Mouse (Mus musculus) spleen, postnatal 4 days (tissue): ENCODE measurements around the gene Bola2.
"Not testable (repeated sequence)": the region's sequence is repeated elsewhere in the genome, so short reads cannot be mapped to it uniquely, and the experiment has no call there.

Experiments
- DNase-seq, 2 experiments: peaks; one replicate each; pipeline ENCODE4 v3.0.0; 2022; ENCODE audit warnings: low spot score in 2 of 2

Gene Bola2

DNA sequence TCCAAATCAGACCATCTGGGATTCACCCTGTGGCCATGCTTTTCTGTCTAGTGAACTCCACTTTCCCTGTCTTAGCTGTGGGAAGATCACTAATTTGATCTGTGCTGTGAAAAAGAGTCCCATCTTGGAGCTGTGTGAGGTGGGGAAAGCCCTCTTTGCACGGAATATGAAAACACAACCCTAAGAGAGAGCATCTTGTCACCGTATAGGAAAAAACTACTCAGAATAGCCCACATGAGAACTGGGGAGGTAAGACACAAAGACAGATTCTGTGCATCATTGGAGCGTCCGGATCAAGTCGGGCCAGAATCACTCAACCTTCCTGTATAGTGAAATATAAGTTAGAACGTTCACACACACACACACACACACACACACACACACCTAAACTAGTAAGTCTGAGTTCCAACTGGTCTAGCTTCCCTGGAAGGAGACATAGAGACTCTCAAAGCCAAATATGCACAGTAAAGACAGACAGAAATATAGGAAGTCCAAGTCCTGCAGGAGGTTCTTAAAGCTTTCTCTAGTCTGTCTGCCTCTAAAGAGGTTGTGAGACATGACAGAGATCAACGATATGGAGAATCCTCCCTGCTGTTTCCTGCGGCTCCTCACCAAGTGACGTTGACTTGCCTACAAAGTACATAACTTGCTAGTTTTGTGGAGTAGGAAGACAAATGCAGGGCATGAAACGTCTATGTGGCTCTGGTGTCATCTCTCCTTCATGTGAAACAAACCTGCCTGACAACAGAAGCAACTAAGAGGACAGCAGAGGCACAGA is 13.2 kb downstream of the Bola2 start:
- no peak for DNase-seq

DNA sequence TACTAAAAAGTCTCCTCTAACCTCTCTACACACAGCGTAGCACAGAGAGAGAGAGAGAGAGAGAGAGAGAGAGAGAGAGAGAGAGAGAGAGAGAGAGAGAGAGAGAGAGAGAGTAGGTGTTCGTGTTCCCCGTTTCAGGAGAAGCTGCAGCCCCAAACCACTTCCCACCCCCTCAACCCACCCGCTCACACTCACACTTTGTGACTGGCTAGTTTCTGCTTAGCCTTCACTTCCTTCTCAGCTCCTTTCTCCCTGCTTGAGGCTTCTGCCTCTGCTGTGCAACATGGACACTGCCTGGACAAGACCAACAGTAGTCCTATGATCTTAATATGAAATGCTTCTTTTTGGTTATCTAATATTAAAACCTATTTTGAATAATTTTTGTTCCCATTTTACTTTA is 15.1 kb downstream of the Bola2 start:
- no peak for DNase-seq

- DNase-seq, result no peak
Observed at GRCm38 (mm10) chr7:126711910-126712309, 16.7 kb downstream of the Bola2 start.

DNA sequence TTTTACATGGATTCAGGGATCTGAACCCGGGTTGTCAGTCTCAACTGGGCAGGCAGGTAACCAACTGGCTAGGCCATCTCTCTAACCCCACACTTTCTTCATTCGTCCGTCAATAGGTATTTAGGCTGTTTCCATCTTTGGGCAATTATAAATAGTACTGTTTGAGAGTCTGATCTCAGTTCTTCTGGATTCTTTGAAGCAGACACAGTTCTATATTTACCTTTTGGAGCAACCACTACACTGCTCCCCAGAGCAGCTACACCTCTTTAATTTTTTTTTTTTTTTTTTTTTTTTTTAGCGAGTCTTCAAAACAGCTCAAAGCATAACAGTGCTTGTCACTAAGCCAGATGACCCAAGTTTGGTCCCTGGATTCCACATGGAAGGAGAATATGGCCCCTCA is 20.5 kb downstream of the Bola2 start:
- DNase-seq, result no peak

DNA sequence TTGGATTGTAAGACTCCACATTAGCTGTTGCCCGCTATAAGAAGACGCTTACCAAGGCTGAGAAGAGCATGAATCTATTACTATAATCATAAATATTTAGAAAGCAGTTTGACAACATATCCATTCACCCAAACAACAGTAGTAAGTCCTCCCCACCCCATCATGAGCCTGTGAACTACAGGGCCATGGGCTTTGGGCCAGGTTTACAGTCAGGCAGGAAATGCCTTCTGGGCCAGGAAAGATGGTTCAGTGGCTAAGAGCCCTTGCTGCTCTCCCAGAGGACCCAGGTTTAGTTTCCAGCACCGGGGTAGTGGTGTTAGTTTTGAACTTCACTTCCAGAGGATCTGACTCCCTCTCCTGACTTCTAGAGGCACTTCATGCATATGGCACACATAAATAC is 22.4 kb downstream of the Bola2 start:
- DNase-seq, result no peak

- DNase-seq, result no peak
Observed at GRCm38 (mm10) chr7:126718787-126719337, 23.7 kb downstream of the Bola2 start.

DNA sequence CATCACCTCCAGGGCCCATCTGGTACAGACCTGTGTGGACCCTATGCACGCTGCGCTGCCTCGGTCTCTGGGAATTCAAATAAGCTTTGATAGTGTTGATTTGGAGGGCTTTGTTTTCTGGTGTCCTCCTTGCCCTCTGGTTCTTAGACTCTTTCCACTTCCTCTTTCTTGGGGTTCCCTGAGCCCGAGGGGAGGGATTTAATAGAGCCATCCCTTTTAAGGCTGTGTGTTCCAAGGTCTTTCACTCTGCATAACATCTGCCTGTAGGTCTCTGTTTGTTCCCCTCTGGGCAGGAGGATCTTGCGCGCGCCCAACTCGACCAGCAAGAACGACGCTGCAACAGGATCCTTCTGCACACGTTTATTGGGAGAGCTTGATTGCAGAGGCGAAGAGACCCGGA is 26.4 kb downstream of the Bola2 start:
- DNase-seq, result no peak

DNA sequence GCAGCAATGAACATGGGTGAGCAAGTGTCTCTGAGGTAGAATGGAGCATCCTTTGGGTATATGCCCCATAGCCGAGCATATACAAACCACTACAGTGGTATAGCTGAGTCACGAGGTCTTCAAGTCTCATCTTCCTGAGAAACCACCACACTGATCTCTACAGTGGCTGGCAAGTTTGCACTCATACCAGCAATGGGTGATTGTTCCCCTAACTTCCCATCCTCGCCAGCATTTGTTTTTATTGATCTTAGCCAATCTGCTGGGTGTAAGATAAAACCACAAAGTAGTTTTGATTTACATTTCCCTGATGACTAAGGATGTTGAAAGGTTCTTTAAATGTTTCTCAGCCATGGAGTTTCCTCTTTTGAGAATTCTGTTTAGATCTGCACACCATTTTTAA is 29.9 kb downstream of the Bola2 start:
- no peak for DNase-seq

DNA sequence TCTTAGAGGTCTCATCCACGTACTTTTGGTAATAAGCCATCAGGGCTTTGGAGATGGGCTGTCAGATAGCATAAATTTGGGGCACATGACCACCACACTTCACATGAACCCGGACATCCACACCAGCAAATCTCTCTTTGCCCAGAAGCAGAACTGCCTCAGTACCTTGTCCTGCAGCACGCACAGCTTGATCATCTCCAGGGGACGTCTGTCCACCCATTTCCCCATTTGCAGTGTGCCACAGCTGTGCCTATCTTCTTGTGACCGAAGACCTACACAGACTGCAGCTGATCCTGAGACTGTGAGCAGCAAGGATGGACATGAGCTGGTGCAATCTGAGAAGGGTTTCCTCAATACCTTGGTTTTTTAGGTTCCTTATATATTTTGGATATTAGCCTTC is 30.5 kb downstream of the Bola2 start:
- DNase-seq, result no peak

GRCm38 (mm10) chr7:126730256-126730789 is 35.1 kb downstream of the Bola2 start:
- not testable (repeated sequence) for DNase-seq

- no peak for DNase-seq
Observed at GRCm38 (mm10) chr7:126736122-126736521, 40.9 kb downstream of the Bola2 start.

- DNase-seq, result no peak
Observed at GRCm38 (mm10) chr7:126739551-126739950, 44.4 kb downstream of the Bola2 start.

DNA sequence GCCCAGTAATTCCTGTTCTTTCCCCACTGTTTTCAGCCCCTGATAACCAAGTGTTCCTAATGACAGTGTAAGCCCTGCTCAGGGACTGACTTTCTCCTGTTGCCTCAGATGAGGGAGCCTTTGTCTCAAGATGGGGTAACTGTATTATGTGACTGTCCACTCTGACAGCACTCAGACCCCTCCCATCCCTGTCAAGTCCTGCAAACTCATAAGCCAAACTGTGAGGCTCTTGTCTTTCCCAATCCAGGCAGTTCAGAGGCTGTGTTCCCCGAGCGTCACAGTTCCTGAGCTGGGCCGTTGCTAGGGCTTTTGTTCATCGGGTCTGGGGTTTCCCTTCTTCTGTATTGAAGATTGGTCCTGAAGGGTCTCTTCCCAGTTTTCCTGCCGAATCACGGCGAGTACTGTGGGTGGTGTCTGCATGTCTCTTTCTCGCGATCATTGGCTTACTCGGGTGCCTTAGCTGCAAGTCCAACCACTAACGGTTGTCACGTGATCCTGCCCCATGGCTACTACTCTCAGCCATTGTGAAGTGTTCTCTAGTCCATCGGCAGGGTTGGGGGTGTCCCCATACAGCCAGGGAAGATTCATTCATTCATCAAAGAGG is 45.0 kb downstream of the Bola2 start:
- no peak for DNase-seq

DNA sequence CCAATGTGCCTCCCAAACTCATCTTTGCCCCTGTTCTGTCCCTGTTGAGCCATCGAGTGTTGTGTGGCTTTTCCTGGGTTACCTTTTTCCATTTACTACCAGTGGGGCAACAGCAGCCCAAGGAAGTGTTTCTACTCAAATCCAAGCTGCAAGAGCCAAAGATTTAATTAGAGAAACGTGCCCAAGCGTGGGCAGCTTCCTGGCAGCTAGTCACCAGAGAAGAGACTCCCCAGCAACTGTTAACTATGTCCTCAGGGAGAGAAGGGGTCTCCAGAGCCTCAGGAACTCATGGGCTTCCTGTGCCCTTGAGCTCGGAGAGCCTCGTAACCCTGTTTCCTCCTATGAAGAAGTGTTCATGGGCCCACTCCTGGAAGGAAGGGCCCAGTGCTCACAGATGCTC is 45.8 kb downstream of the Bola2 start:
- DNase-seq, result no peak

- DNase-seq, result no peak
Observed at GRCm38 (mm10) chr7:126741452-126741851, 46.3 kb downstream of the Bola2 start.

- DNase-seq, result no peak
Observed at GRCm38 (mm10) chr7:126741964-126742482, 46.8 kb downstream of the Bola2 start.

GRCm38 (mm10) chr7:126746066-126746465 is 50.9 kb downstream of the Bola2 start:
- peak in 1 of 2 experiments; percentile 51 for DNase-seq

- peak in 1 of 2 experiments; percentile 28 for DNase-seq
Observed at GRCm38 (mm10) chr7:126746798-126747197, 51.6 kb downstream of the Bola2 start.

DNA sequence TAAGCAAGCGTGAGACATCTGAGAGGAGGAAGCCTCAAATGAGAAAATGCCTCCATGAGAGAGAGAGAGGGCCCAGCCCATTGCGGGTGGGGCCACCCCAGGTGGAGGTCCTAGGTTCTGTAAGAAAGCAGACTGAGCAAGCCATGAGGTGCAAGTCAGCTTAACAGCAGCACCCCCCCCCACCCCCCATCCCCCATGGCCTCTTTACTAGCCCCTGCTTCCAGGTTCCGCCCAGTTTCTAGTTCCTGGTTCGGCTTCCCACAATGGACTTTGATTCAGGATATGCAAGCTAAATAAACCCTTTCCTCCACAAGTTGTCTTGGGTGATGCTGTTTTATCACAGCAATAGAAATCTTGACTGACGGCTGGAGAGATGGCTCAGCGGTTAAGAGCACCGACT is 53.6 kb downstream of the Bola2 start:
- DNase-seq, result no peak
